Mouse (Mus musculus): Measurements from ENCODE around the gene Ppfibp1.

Gene Ppfibp1

DNA sequence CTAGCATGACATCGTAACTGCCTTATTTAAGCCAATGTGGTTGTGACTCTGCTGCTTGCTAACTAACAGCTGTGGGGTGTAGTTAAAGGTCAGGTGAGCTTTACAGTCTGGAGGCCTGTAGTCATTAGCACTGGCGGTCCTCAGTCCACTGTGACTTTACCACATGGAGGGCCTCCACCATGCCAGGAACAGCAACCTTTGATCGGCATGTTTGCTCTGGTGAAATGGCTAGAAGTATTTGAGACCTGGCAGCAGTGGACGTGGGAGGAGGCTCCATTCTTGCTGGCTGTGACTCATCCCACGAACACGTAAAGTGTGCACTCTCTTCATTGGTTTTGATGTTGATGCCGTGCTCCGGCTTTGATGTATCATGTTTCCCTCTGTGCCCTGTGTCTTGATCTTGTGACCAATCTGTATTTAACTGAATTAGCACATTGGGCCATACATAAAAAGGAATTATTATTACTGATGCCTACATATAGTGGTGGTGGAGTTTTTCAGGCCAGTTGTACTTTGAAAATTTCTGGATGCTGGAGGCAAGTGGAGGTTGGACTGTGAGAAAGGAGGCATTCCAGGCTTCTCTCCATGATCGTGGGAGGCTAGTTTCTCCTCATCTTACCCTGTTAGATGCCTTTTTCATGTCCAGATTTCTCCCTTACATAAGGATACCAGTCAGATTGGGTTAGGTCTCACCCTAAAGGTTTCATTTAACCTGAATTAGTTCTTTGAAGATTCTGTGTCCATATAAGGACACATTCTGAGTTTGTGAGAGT, 71.8 kb downstream of the Ppfibp1 start:
- DNase-seq (ENCODE audit: low spot score in 2 of 2), result no peak

- DNase-seq (ENCODE audit: low spot score in 2 of 2), result no peak
Measured at GRCm38 (mm10) chr6:146960956-146961355, 72.7 kb downstream of the Ppfibp1 start.

DNA sequence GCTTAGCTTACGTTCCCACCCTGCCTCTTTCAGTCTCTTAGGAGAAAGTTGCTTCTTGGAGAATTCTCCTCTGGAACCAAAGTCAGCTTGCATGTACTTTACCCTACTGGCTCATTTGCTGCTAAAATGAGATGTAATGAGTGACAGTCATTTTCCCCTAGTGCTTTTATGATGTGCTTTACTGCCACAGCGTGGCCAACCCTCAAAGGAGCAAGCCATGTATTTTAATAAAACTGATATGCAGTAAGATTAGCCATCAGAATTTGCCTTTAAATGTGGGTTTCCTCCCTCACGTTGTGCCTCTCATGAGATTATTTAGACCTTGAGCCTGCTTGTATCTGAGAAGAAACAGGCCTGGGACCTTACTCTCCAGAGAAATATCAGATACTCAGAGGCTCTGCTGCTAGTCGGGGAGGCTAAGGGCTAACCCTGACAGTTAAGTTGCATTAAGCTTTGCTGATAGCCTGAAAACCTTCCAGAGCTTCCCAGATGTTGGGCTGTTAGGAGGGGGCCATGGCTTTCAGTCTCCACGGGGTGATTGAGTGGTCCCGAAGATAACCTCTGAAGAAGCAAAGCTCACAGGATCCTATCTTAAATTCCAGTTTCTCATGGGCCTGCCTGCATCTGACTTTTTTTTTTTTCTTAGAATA, 73.7 kb downstream of the Ppfibp1 start:
- no peak for DNase-seq (ENCODE audit: low spot score in 2 of 2)

- no peak for DNase-seq (ENCODE audit: low spot score in 2 of 2)
Measured at GRCm38 (mm10) chr6:146963396-146964150, 75.3 kb downstream of the Ppfibp1 start.

DNA sequence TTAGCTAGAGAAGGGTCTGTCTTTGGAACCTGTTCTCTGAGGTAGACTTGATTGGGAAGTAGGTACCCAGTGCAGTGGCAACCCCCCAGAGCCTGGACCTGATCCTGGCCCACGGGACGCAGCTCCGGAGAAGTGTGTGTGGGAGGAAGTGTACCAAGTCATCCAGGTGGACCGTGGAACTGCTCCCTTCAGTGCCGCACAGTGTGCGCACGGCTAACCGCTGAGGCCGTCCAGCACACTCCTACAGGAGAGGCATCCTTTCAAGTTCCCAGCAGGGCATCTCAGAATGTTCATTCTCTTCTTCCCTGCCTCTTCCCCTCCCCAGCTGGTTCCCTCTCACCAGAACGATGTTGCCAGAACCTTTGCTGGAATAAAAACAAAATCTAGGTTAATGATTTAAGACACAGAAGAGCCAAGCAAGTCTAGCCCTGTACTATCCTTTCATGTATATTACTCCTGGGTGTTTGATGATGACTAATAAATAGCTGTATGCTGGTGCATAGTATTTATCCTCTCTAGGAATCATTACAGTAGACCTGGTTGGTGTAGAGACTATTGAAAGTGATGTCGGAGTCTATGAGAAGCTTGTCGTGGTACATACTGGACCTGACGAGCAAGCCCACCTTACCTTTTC, 77.0 kb downstream of the Ppfibp1 start:
- no peak for DNase-seq (ENCODE audit: low spot score in 2 of 2)

DNA sequence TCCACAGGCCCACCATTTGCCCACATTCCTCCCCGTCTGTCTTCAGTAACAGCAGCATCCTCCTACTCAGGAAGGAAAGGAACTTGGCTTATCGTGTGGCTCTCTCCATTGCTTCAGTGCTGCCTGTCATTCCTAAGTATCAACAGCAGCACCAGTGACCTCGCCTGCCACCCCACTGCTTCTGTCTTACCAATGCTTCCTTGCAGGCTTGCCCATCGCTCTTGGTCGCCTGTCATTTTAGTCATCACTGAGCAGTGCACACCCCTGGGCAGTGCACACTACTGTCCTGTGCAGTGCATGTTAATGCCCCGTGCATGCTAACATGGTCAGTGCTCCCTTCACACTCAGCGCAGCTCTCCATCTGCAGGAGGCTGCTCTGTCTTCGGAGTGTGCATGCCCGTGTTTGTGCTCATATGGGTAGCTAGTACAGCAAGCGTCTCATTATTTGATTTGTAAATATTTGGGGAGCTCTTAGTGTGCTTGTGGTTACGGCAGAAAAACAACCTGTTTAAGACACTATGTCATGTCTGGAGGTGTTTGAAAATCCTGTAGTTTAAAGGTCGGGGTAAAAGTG, 78.2 kb downstream of the Ppfibp1 start:
- DNase-seq (ENCODE audit: low spot score in 2 of 2), result no peak

DNA sequence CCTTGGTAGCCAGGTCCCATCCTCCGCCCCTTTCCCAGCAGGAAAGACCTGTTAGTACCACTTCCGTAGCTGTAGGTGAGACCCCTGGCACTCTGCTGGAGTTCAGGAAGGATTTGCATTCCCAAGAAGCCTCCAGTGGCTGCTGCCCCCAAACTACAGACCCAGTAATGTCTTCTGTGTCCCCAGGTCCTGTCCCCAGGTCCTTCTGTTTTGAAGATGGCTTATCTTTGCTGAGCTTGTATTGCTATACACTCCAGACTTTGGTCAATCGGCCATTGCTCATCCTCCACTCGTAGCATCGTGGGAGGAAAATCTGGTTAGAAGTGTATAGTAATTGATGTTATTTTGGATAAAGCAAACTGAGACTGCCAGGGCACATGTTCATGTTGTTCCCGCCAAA, 79.5 kb downstream of the Ppfibp1 start:
- DNase-seq (ENCODE audit: low spot score in 2 of 2), result no peak

DNA sequence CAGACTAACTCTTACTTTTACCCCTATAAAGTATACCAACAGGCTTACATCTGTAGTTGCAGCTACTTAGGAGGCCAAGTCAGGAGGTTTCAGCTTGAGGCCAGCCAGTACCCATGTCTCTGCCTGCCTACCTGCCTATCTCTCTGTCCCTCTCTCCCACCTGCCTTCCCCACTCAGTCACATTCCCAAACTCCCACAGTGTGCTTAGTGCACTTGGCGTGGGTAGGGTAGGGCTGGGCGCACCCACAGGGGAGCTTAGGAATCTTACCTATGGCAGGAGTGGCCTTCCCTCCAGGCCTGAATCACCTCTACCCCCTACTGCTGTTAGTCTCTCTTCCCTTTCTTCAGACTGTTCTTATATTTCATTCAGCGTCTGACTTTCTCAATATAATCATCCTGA, 82.5 kb downstream of the Ppfibp1 start:
- DNase-seq (ENCODE audit: low spot score in 2 of 2), result no peak

DNA sequence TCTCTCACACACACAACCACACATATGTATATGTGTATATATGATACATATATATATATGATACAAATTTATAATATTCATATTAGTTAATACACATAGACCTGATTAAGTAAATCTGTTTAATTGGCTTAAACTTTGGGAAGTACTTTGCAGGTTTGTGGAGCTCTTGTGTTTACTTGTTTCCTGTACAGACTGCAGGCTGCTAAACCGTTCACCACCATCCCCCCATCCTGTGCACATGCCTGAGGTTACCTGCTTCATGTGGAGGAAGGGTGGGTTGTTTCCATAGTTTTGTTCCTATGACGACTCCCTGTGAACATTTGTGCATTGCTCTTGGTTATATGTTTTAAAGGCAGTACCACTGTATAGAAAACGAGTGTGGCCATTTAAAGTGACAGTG, 83.1 kb downstream of the Ppfibp1 start:
- DNase-seq (ENCODE audit: low spot score in 2 of 2), result no peak

- no peak for DNase-seq (ENCODE audit: low spot score in 2 of 2)
Measured at GRCm38 (mm10) chr6:146972009-146972408, 83.7 kb downstream of the Ppfibp1 start.

GRCm38 (mm10) chr6:146972740-146973139, 84.5 kb downstream of the Ppfibp1 start:
- no peak for DNase-seq (ENCODE audit: low spot score in 2 of 2)

- no peak for DNase-seq (ENCODE audit: low spot score in 2 of 2)
Measured at GRCm38 (mm10) chr6:146973406-146973805, 85.1 kb downstream of the Ppfibp1 start.

DNA sequence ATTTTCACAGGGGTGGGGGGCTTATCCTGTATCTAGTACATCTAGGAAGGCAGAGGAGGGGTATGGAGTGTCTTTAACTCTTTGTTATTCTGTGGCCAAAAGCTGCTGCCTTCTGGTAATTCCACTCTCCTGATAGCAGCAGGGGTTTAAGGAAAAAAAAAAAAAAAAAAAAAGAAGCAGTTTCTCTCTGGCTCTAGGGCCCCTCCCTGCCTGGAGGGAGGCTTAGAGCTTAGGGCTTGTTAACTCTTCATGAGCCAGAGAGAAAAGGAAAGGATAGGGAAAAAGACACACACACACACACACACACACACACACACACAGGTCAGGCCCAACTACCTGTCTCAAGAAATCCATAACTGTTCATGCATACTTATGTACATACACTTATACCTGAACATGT, 85.5 kb downstream of the Ppfibp1 start:
- DNase-seq (ENCODE audit: low spot score in 2 of 2), result no peak

GRCm38 (mm10) chr6:146976446-146976845, 88.2 kb downstream of the Ppfibp1 start:
- DNase-seq (ENCODE audit: low spot score in 2 of 2), result no peak

GRCm38 (mm10) chr6:146978691-146979114, 90.4 kb downstream of the Ppfibp1 start:
- DNase-seq (ENCODE audit: low spot score in 2 of 2), result no peak

GRCm38 (mm10) chr6:146979115-146979744, 90.9 kb downstream of the Ppfibp1 start:
- DNase-seq (ENCODE audit: low spot score in 2 of 2), result no peak

DNA sequence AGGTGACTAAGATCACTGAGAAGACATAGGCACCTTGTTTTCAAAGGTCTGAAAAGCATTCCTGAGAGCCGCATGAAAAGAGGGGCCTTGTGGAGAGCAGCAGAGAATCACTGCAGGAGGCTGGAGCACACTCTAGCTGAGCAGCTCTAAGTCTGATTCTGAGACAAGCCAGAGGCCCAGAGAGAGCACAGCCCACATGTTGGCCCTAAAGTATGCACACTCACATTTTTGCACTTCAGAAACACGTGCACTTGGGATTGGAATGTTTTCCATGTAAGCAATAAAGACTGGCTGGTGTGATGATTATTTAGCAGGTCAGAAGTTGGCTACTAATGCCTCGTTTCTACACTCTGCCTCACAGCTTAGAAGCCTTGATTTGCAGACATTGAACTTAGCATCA, 91.7 kb downstream of the Ppfibp1 start:
- no peak for DNase-seq (ENCODE audit: low spot score in 2 of 2)

GRCm38 (mm10) chr6:146981249-146981835, 93.1 kb downstream of the Ppfibp1 start:
- DNase-seq (ENCODE audit: low spot score in 2 of 2), result no peak

DNA sequence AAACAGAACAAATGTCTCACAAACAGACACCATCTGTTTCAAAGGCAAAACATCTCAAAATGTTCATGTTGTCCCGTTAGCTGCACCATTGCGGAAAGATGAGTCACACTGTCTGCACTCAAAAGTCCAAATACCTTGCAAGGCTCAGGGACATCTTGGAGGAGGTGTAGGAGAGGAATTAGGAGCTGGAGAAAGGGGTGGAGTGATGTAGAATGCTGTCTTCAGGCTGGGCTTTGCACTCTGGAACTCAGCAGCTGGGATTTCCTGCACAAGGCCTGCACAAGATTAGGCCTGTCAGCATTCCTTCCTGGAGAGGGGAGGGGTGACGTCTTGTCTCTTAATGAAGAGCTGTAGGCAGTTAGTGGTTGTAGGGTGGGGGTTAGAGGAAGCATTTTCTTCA, 96.3 kb downstream of the Ppfibp1 start:
- no peak for DNase-seq (ENCODE audit: low spot score in 2 of 2)

- peak in 1 of 2 experiments; percentile 37 for DNase-seq (ENCODE audit: low spot score in 2 of 2)
Measured at GRCm38 (mm10) chr6:146994236-146994635, 105.9 kb downstream of the Ppfibp1 start.

- no peak for DNase-seq (ENCODE audit: low spot score in 2 of 2)
Measured at GRCm38 (mm10) chr6:146995391-146995790, 107.1 kb downstream of the Ppfibp1 start.

Measured in urinary bladder, adult 18-20 months (tissue).